Mouse (Mus musculus): ENCODE measurements at regions not wholly inside any gene's neighbourhood (a gene's known extent, or its start where the extent isn't known, plus 50 kb on each side); places are given as distances from the start of the nearest gene placed in this dataset.

- peak; percentile 4 for DNase-seq
These were observed 106.3 kb downstream of the D1Ertd622e start for GRCm38 (mm10) chr1:97555565-97555955.

GRCm38 (mm10) chr1:97554936-97555564, 106.8 kb downstream of the D1Ertd622e start:
- no peak for DNase-seq

- DNase-seq: no peak
These were observed 108.1 kb downstream of the D1Ertd622e start for GRCm38 (mm10) chr1:97553485-97554474.

GRCm38 (mm10) chr1:97552886-97553285, 109.0 kb downstream of the D1Ertd622e start:
- DNase-seq: no peak

GRCm38 (mm10) chr1:97541162-97541493, 120.7 kb downstream of the D1Ertd622e start:
- no peak for DNase-seq

GRCm38 (mm10) chr1:97540291-97541161, 121.3 kb downstream of the D1Ertd622e start:
- no peak for DNase-seq

- no peak for DNase-seq
These were observed 165.0 kb downstream of the D1Ertd622e start for GRCm38 (mm10) chr1:97496915-97497314.

- DNase-seq: no peak
These were observed 182.0 kb downstream of the D1Ertd622e start for GRCm38 (mm10) chr1:97479921-97480320.
